Mouse (Mus musculus): ENCODE measurements at regions not wholly inside any gene's neighbourhood (a gene's known extent, or its start where the extent isn't known, plus 50 kb on each side); places are given as distances from the start of the nearest gene placed in this dataset.

GRCm38 (mm10) chr8:103166623-103167316 lies 381.3 kb upstream of the Cdh11 start:
- Histone ChIP-seq H3ac (ENCODE audit: control insufficient read depth, insufficient read length) (no peak overlapping the region), H3K4me3 (no peak overlapping the region), H3K36me3 (ENCODE audit: control insufficient read depth, insufficient read depth) (no peaks in the 10 kb centered on the region), H3K79me2 (ENCODE audit: control insufficient read depth, insufficient read depth) (no peaks in the 10 kb centered on the region), H3K27me3 (ENCODE audit: control insufficient read depth, insufficient read depth, insufficient read length) (no peaks in the 10 kb centered on the region), H3K4me2 (ENCODE audit: low read depth) (no peak overlapping the region)
- no peak for TF ChIP-seq MYOD1 (IDR thresholded peaks at IDR 0.05; ENCODE audit: control insufficient read depth in 1 of 3, insufficient read length in 2 of 3, low read depth in 2 of 3)
- no peak for TF ChIP-seq TCF3 (IDR thresholded peaks at IDR 0.05; ENCODE audit: insufficient read length, low read depth)
- TF ChIP-seq MAX (IDR thresholded peaks at IDR 0.05; ENCODE audit: low read depth) = no peak
- TF ChIP-seq POLR2AphosphoS2 (IDR thresholded peaks at IDR 0.05; ENCODE audit: insufficient read length, low read depth) = no peak
- TF ChIP-seq POLR2A (IDR thresholded peaks at IDR 0.05; ENCODE audit: insufficient read length, low read depth) = no peak
- no peak for TF ChIP-seq E2F4 (IDR thresholded peaks at IDR 0.05; ENCODE audit: insufficient read depth)
- no peak for TF ChIP-seq REST (IDR thresholded peaks at IDR 0.05; ENCODE audit: insufficient read depth, insufficient read length)
- no peak for TF ChIP-seq CEBPB (IDR thresholded peaks at IDR 0.05; ENCODE audit: insufficient read depth, poor library complexity, severe bottlenecking)
- TF ChIP-seq MYOG (IDR thresholded peaks at IDR 0.05; ENCODE audit: control insufficient read depth in 1 of 3, insufficient read depth in 1 of 3, insufficient read length in 2 of 3, low read depth in 2 of 3) = no peak
- no peak for TF ChIP-seq TCF12 (IDR thresholded peaks at IDR 0.05; ENCODE audit: insufficient read depth, poor library complexity, severe bottlenecking)
- TF ChIP-seq SRF (IDR thresholded peaks at IDR 0.05; ENCODE audit: control insufficient read depth, insufficient read length, low read depth) = no peak
- TF ChIP-seq USF1 (IDR thresholded peaks at IDR 0.05; ENCODE audit: low read depth) = no peak

GRCm38 (mm10) chr8:103173313-103173712 lies 387.9 kb upstream of the Cdh11 start:
- Histone ChIP-seq H3K27me3 (ENCODE audit: control insufficient read depth, insufficient read depth, insufficient read length) (no peaks in the 10 kb centered on the region), H3K4me3 (no peak overlapping the region), H3K4me2 (ENCODE audit: low read depth) (no peak overlapping the region), H3K79me2 (ENCODE audit: control insufficient read depth, insufficient read depth) (no peaks in the 10 kb centered on the region), H3K36me3 (ENCODE audit: control insufficient read depth, insufficient read depth) (no peaks in the 10 kb centered on the region), H3ac (ENCODE audit: control insufficient read depth, insufficient read length) (no peak overlapping the region)
- TF ChIP-seq USF1 (IDR thresholded peaks at IDR 0.05; ENCODE audit: low read depth) = no peak
- TF ChIP-seq CEBPB (IDR thresholded peaks at IDR 0.05; ENCODE audit: insufficient read depth, poor library complexity, severe bottlenecking) = no peak
- TF ChIP-seq POLR2A (IDR thresholded peaks at IDR 0.05; ENCODE audit: insufficient read length, low read depth) = no peak
- TF ChIP-seq REST (IDR thresholded peaks at IDR 0.05; ENCODE audit: insufficient read depth, insufficient read length) = no peak
- no peak for TF ChIP-seq MYOD1 (IDR thresholded peaks at IDR 0.05; ENCODE audit: control insufficient read depth in 1 of 3, insufficient read length in 2 of 3, low read depth in 2 of 3)
- no peak for TF ChIP-seq SRF (IDR thresholded peaks at IDR 0.05; ENCODE audit: control insufficient read depth, insufficient read length, low read depth)
- TF ChIP-seq E2F4 (IDR thresholded peaks at IDR 0.05; ENCODE audit: insufficient read depth) = no peak

- H3K4me2 ChIP-seq (ENCODE audit: low read depth) = no peak overlapping the region
- H3ac ChIP-seq (ENCODE audit: control insufficient read depth, insufficient read length) = no peak overlapping the region
- H3K4me3 ChIP-seq = no peak overlapping the region
- no peaks in the 10 kb centered on the region for H3K36me3 ChIP-seq (ENCODE audit: control insufficient read depth, insufficient read depth)
- H3K27me3 ChIP-seq (ENCODE audit: control insufficient read depth, insufficient read depth, insufficient read length) = no peaks in the 10 kb centered on the region
- TF ChIP-seq MAX (IDR thresholded peaks at IDR 0.05; ENCODE audit: low read depth) (no peak), TCF3 (IDR thresholded peaks at IDR 0.05; ENCODE audit: insufficient read length, low read depth) (no peak), MYOD1 (IDR thresholded peaks at IDR 0.05; ENCODE audit: control insufficient read depth in 1 of 3, insufficient read length in 2 of 3, low read depth in 2 of 3) (no peak), POLR2A (IDR thresholded peaks at IDR 0.05; ENCODE audit: insufficient read length, low read depth) (no peak), POLR2AphosphoS2 (IDR thresholded peaks at IDR 0.05; ENCODE audit: insufficient read length, low read depth) (no peak), REST (IDR thresholded peaks at IDR 0.05; ENCODE audit: insufficient read depth, insufficient read length) (no peak), TCF12 (IDR thresholded peaks at IDR 0.05; ENCODE audit: insufficient read depth, poor library complexity, severe bottlenecking) (no peak), MYOG (IDR thresholded peaks at IDR 0.05; ENCODE audit: control insufficient read depth in 1 of 3, insufficient read depth in 1 of 3, insufficient read length in 2 of 3, low read depth in 2 of 3) (no peak), E2F4 (IDR thresholded peaks at IDR 0.05; ENCODE audit: insufficient read depth) (no peak), CEBPB (IDR thresholded peaks at IDR 0.05; ENCODE audit: insufficient read depth, poor library complexity, severe bottlenecking) (no peak), USF1 (IDR thresholded peaks at IDR 0.05; ENCODE audit: low read depth) (no peak), SRF (IDR thresholded peaks at IDR 0.05; ENCODE audit: control insufficient read depth, insufficient read length, low read depth) (no peak)
- H3K79me2 ChIP-seq (ENCODE audit: control insufficient read depth, insufficient read depth) = no peaks in the 10 kb centered on the region
Observed at GRCm38 (mm10) chr8:103173803-103174429, 388.5 kb upstream of the Cdh11 start.

- Histone ChIP-seq H3K36me3 (ENCODE audit: control insufficient read depth, insufficient read depth) (no peaks in the 10 kb centered on the region), H3K79me2 (ENCODE audit: control insufficient read depth, insufficient read depth) (no peaks in the 10 kb centered on the region), H3K4me3 (no peak overlapping the region), H3ac (ENCODE audit: control insufficient read depth, insufficient read length) (no peak overlapping the region), H3K4me2 (ENCODE audit: low read depth) (no peak overlapping the region), H3K27me3 (ENCODE audit: control insufficient read depth, insufficient read depth, insufficient read length) (no peaks in the 10 kb centered on the region)
- TF ChIP-seq USF1 (IDR thresholded peaks at IDR 0.05; ENCODE audit: low read depth) = no peak
- TF ChIP-seq POLR2A (IDR thresholded peaks at IDR 0.05; ENCODE audit: insufficient read length, low read depth) = no peak
- TF ChIP-seq E2F4 (IDR thresholded peaks at IDR 0.05; ENCODE audit: insufficient read depth) = no peak
- TF ChIP-seq REST (IDR thresholded peaks at IDR 0.05; ENCODE audit: insufficient read depth, insufficient read length) = no peak
- no peak for TF ChIP-seq MYOG (IDR thresholded peaks at IDR 0.05; ENCODE audit: control insufficient read depth in 1 of 3, insufficient read depth in 1 of 3, insufficient read length in 2 of 3, low read depth in 2 of 3)
- TF ChIP-seq CEBPB (IDR thresholded peaks at IDR 0.05; ENCODE audit: insufficient read depth, poor library complexity, severe bottlenecking) = no peak
- TF ChIP-seq MAX (IDR thresholded peaks at IDR 0.05; ENCODE audit: low read depth) = no peak
- TF ChIP-seq SRF (IDR thresholded peaks at IDR 0.05; ENCODE audit: control insufficient read depth, insufficient read length, low read depth) = no peak
- TF ChIP-seq POLR2AphosphoS2 (IDR thresholded peaks at IDR 0.05; ENCODE audit: insufficient read length, low read depth) = no peak
- no peak for TF ChIP-seq TCF12 (IDR thresholded peaks at IDR 0.05; ENCODE audit: insufficient read depth, poor library complexity, severe bottlenecking)
- no peak for TF ChIP-seq MYOD1 (IDR thresholded peaks at IDR 0.05; ENCODE audit: control insufficient read depth in 1 of 3, insufficient read length in 2 of 3, low read depth in 2 of 3)
- TF ChIP-seq TCF3 (IDR thresholded peaks at IDR 0.05; ENCODE audit: insufficient read length, low read depth) = no peak
Observed at GRCm38 (mm10) chr8:103180661-103181060, 395.2 kb upstream of the Cdh11 start.

All from myocyte (in vitro differentiated cells).